Mouse (Mus musculus) CD8-positive naive resting alpha-beta T cell, adult 57 days (primary cell): Measurements from ENCODE around the gene Ramp1. TPM values are rescaled to one million over a fixed set of nuclear protein-coding genes. Genes with fewer than 3 reads are reported as not detected.

Source experiments
- total RNA-seq: library from RNA; stranded (reverse); gene quantifications from one replicate; pipeline ENCODE4 v1.2.4, GENCODE M21; 2023

The Ramp1 gene
- 18.8 TPM for total RNA-seq

DNA sequence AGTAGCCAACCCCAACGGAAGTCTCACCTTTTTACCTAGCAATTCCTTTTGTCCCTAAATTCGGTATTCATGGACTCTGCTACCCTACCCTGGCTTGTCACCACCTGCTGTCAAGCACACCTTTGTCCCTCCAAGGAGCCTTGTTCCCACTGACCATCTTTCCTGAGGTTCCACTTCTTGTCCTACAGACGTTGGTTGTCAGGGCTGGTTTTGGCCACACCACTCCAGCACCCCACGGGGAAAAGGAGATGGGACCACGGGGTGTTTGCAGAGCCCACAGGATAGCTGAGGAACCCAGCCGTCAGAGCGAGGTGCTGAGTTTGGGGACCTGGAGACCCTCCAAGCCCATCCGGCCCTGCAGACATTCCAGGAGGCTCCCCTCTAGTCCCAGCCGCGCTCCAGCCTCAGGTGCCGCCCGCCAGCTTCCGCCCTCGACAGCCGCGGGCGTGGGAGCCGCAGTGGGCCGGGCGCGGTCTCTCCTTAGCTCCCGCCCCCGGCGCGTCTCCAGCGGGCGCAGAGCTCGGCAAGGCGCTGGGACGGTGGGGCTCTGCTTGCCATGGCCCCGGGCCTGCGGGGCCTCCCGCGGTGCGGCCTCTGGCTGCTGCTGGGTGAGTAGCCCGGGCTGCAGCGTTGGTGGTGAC, at the start of gene Ramp1:
Gene Ramp1, plus strand, starts transcription at position 290 of the 641 bp plus-strand sequence.

DNA sequence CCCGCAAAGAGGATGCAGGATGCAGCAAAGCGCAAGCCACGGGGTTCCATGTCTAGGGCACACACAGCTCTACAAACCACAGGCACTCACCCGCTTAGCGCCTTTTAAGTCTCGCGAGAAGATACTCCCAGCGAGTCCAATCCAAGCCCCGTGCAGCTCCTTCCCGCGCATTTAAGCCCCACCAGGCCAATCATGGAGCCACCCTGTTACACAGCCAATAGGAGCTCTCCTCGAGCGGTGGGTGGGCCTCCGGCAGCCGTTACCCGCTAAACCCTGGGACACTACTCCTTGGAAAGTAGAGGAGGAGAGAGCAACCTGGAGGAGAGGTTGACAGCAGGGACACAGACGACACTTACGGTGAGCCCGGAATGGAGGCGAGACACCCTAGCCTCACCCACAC, 34.8 kb upstream of the Ramp1 start, which contains the start of gene Rbm44:
Gene Rbm44, plus strand, starts transcription at position 277 of the 400 bp plus-strand sequence.

DNA sequence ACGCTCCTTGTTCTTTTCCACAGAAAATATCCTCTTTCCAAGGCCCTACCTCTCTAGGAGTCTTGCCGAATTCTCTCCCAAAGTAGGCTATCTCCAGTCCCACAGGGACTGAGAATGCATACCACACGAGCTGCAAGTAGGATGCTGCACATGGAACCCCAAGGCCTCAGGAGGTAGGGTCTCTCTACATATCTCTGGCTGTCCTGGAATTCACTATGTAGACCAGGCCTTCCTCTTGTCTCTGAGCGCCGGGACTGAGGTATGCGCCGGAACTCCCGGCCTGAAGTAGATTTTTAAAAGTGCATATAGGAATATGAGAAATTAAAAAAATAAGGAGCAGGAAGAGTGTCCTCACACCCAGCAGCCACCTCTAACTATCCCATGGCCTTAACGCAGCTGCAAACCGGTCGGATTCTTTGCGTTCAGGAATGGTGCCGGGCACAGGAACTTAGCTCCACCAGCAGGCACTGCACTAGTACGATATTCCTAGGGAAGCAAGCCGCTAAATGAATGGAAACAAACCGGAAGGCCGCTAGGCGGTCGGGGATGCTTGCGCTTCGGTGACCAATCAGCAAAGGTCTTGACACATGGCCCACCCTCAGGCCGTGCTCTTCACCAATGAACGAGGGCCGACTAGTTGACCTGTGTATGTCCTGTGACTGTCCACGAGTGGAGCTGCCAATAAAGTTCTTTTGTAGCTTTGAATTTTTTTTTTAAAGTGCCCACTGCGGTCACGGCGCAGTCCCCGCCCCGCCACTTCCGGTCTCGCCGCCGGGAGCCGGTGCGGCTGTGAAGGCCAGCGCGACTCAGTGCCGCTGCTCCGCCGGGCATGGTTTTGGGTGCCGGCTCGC, 70.2 kb downstream of the Ramp1 start, which contains the start of gene Ube2f:
Gene Ube2f, plus strand, starts transcription at position 741 of the 851 bp plus-strand sequence.

Other genes starting within 250 kb of the Ramp1 start
- gene Prlh, start 226.7 kb upstream of the Ramp1 start, total RNA-seq: not detected
- gene Rab17, start 210.2 kb upstream of the Ramp1 start, total RNA-seq: not detected
- 229 TPM for gene Lrrfip1, start 181.1 kb upstream of the Ramp1 start, total RNA-seq
- gene Rbm44, start 34.7 kb upstream of the Ramp1 start, total RNA-seq: 2.1 TPM
- gene Ube2f, start 70.5 kb downstream of the Ramp1 start, total RNA-seq: 60.5 TPM
- 18.6 TPM for gene Scly, start 118.5 kb downstream of the Ramp1 start, total RNA-seq
- not detected for gene Espnl, start 142.3 kb downstream of the Ramp1 start, total RNA-seq
- not detected for gene Klhl30, start 171.2 kb downstream of the Ramp1 start, total RNA-seq
- not detected for gene Erfe, start 186.6 kb downstream of the Ramp1 start, total RNA-seq
- gene Ilkap, start 219.0 kb downstream of the Ramp1 start, total RNA-seq: 117 TPM
- gene Hes6, start 234.2 kb downstream of the Ramp1 start, total RNA-seq: 26.7 TPM